Mouse (Mus musculus) lung, adult 2 months (tissue): ENCODE data around the gene Gsg1. TPM values are rescaled to one million over a fixed set of nuclear protein-coding genes. Genes with fewer than 3 reads are reported as not detected.
A peak's percentile ranks its signal among the peaks of the same experiment; 100 is the strongest.

Source experiments
- DNase-seq: peaks from one replicate; pipeline ENCODE4 v3.0.0; 2022
- H3K4me1 ChIP-seq: fragments of 200-500 bp; 2 replicates; pipeline ENCODE4 v1.6.1; 2011; ENCODE audit warnings: low read length; ENCODE audit not compliant: control insufficient read depth, insufficient read depth
- H3K4me3 ChIP-seq: fragments of 200-500 bp; replicated peaks from 2 replicates; pipeline ENCODE3; 2011; ENCODE audit warnings: low read depth, mild to moderate bottlenecking, control low read depth, low read length; ENCODE audit errors: extremely low read depth
- CTCF ChIP-seq: fragments of 200-500 bp; IDR thresholded peaks from 2 replicates; pipeline ENCODE4 v1.5.1; 2011; ENCODE audit warnings: mild to moderate bottlenecking, low read length, control low read depth; ENCODE audit not compliant: insufficient read depth
- POLR2A ChIP-seq: fragments of 200-500 bp; IDR thresholded peaks from 2 replicates; pipeline ENCODE4 v1.6.1; 2011; ENCODE audit warnings: low read depth, mild to moderate bottlenecking, control low read depth, low read length, borderline replicate concordance; ENCODE audit errors: extremely low read depth
- WGBS: fragments of 180-500 bp; shearing (Covaris S2); methylation state at CpG from one replicate; pipeline ENCODE4 v1.1.7; 2018; 5-methylcytosine and 5-hydroxymethylcytosine counted together
- polyA plus RNA-seq: library from polyadenylated mRNA; depleted of rRNA; stranded (reverse); fragments of >200 nt; gene quantifications from 2 replicates; pipeline ENCODE4 v1.2.3, GENCODE M21; 2012

The Gsg1 gene
- polyA plus RNA-seq, 1 experiment: 1.4 TPM

GRCm38 (mm10) chr6:135247861-135248260 is 6.3 kb downstream of the Gsg1 start:
- DNase-seq: no peak
- no peak for TF ChIP-seq POLR2A
- TF ChIP-seq CTCF: no peak
- Histone ChIP-seq H3K4me3 (no peak overlapping the region), H3K4me1 (peaks cover 24% of the 10 kb centered on the region)
- WGBS: 41% methylated on average over 6 of the region's 6 CpGs

DNA sequence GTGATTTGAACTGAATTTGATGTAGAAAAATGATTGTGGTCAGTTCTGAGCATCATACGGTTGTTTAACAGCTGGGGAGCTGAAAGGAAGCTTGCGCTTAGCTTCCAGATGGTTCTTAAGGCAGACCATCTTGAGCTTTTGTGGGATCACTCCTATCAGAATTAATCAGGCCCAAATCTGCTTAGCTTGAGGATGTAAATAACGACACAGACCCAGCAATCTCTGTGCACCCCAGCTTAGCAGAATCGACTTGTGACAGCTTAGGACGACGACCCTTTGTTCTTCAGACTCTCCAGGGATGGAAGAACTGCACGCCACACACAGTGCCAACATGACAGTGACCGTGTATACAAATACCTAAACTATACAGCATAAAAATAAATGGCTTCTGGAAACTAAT is 8.6 kb downstream of the Gsg1 start:
- peaks cover 5% of the 10 kb centered on the region; the same call in 1 of the 2 replicates for H3K4me1 ChIP-seq
- 80% methylated on average over 8 of the region's 8 CpGs for WGBS
- DNase-seq: no peak
- TF ChIP-seq POLR2A (no peak), CTCF (no peak)
- no peak overlapping the region for H3K4me3 ChIP-seq

GRCm38 (mm10) chr6:135240361-135240760 is 13.8 kb downstream of the Gsg1 start:
- Histone ChIP-seq H3K4me3 (no peak overlapping the region), H3K4me1 (peaks cover 4% of the 10 kb centered on the region; the same call in 1 of the 2 replicates)
- 86% methylated on average over 8 of the region's 8 CpGs for WGBS
- TF ChIP-seq POLR2A (no peak), CTCF (no peak)
- DNase-seq: no peak

- TF ChIP-seq CTCF (no peak), POLR2A (no peak)
- DNase-seq: no peak
These were observed 15.9 kb downstream of the Gsg1 start for GRCm38 (mm10) chr6:135238211-135238610.

GRCm38 (mm10) chr6:135237326-135237725 is 16.8 kb downstream of the Gsg1 start:
- WGBS: 39% methylated on average over 14 of the region's 14 CpGs
- H3K4me1 ChIP-seq: peaks cover 4% of the 10 kb centered on the region; the same call in 1 of the 2 replicates
- no peak overlapping the region for H3K4me3 ChIP-seq
- DNase-seq: no peak
- TF ChIP-seq POLR2A (no peak), CTCF (0 out of 2 replicates have a peak, but pooled peaks have one; percentile 13)

More at GRCm38 (mm10) chr6:135238211-135238610, 15.9 kb downstream of the Gsg1 start:
- Histone ChIP-seq H3K4me3 (no peak overlapping the region), H3K4me1 (peaks cover 4% of the 10 kb centered on the region; the same call in 1 of the 2 replicates)
- WGBS: 76% methylated on average over 4 of the region's 4 CpGs

- WGBS: 90% methylated on average over 3 of the region's 3 CpGs
- peak; percentile 17; the same call in 1 of the 2 replicates for TF ChIP-seq CTCF
- TF ChIP-seq POLR2A: no peak
- Histone ChIP-seq H3K4me1 (peaks cover 4% of the 10 kb centered on the region; the same call in 1 of the 2 replicates), H3K4me3 (no peak overlapping the region)
- DNase-seq: no peak
These were observed 17.6 kb downstream of the Gsg1 start for GRCm38 (mm10) chr6:135236576-135236975.

- peaks cover 4% of the 10 kb centered on the region; the same call in 1 of the 2 replicates for H3K4me1 ChIP-seq
- TF ChIP-seq CTCF (no peak), POLR2A (no peak)
- no peak overlapping the region for H3K4me3 ChIP-seq
- WGBS: 76% methylated on average over 3 of the region's 3 CpGs
- no peak for DNase-seq
These were observed 18.4 kb downstream of the Gsg1 start for GRCm38 (mm10) chr6:135235742-135236141.

DNA sequence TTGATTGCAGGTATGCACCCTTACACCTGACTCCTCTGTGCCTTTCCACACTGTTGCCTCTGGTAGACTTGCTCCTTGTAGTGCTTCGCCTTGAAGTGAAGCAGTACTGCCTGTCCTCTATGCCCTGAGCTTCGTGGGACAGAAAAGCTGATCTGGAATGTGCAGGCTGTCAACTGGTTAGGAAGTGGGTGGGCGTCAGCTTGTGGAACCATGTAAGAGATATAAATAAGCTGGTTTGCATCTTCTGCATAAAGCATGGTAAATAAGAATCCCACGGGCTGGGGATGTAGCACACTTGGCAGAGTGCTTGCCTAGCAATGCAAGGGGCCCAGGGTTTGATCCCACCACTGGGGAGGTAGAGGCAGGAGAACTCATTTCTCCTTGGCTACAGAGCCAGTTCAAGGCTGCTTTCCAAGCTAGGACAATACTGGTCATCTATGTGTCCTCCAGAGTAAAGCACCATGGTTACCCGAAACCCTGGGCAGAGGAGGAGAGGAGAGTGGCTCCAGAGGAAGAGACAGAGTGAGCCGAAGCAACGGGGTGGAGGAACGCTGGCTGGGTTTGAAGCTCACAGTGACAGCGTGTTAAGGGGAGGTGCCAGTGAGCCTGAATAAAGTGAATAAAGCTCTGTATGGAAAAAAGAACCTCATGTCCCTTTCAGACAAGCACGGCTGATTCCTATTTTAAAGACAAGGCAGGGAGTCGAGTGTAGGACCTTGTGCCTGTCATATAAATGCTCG is 21.5 kb downstream of the Gsg1 start:
- H3K4me1 ChIP-seq: peaks cover 4% of the 10 kb centered on the region; the same call in 1 of the 2 replicates
- TF ChIP-seq POLR2A (no peak), CTCF (no peak)
- no peak overlapping the region for H3K4me3 ChIP-seq
- DNase-seq: no peak
- WGBS: 86% methylated on average over 12 of the region's 12 CpGs

DNA sequence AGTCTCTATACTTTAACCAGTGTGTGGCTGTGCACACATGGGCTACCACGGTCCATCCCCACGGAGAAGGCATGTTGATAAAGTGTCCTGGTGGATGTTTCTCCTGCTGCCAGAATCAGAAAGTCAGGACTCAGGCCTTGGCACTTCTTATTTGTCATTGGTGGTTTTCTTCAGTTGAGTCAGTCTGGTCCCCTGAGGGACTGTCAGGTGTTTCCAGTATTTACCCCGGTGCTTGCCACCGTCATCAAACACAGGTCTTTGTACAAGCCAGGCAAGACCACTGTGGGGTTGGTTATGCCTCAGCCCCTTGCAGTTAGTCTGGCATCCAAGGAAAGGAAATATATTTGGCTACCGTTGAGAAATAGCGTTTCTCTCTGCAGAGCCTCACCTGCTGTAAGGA is 23.6 kb downstream of the Gsg1 start:
- H3K4me3 ChIP-seq: no peak overlapping the region
- DNase-seq: no peak
- 90% methylated on average over 6 of the region's 6 CpGs for WGBS
- no peaks in the 10 kb centered on the region for H3K4me1 ChIP-seq
- TF ChIP-seq POLR2A: no peak
- TF ChIP-seq CTCF: no peak

DNA sequence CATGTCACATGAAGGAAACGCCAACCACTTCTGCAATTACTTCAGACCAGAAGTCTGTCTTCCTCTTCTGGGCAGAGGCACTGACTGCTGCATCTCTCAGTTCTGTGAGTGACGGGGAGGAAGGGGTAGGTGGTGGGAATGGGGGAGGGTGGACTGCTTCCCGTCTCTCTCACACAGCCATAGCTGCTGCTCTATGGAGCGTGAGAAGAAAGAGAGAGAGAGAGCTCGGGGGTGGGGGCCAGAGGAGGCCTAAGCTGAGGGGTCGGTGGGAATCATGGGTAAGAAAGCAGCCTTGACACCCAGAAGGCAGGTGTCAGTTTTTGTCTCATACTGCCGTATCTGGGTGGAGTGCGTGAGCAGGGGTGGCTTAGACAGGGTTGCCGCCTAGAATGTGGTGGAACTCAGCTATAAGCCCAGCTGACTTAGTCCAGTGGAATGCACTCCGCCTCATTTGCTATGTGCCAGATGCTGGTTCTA is 25.6 kb downstream of the Gsg1 start:
- DNase-seq: no peak
- TF ChIP-seq POLR2A: no peak
- H3K4me3 ChIP-seq: no peak overlapping the region
- H3K4me1 ChIP-seq: no peaks in the 10 kb centered on the region
- WGBS: 59% methylated on average over 10 of the region's 10 CpGs
